22 mouse cellular contexts compared by ENCODE assay signal in genomic region chr12:78940081-78940480, GRCm38 (mm10). TPM values are rescaled to one million over a fixed set of nuclear protein-coding genes. Genes with fewer than 3 reads are reported as not detected.
A peak's percentile ranks its signal among the peaks of the same experiment; 100 is the strongest.
DNase-seq lines count a peak whose midpoint lies in the region; ATAC-seq and TF ChIP-seq lines count a peak whose summit lies in the region.
"Had no signal": no experiment of that assay in that cellular context is flagged by ENCODE, and none has a peak within 500 bp of the region (broad histone marks: within the 10 kb centered on the region; RNA-seq: fewer than 3 reads in every experiment).

No protein-coding gene starts in this region.

- no peak overlapping the region for H3K4me2 ChIP-seq in intestine, embryonic 16.5 days (ENCODE audit: low read depth, low read length)
- H3K4me2 ChIP-seq in intestine, postnatal 0 days (replicated peaks; ENCODE audit: low read depth), result no peak overlapping the region
- H3K4me2 ChIP-seq in neural tube, embryonic 15.5 days, result no peak overlapping the region
- H3K4me2 ChIP-seq: forebrain, embryonic 12.5 days; heart, embryonic 11.5 days; heart, embryonic 15.5 days; hindbrain, embryonic 14.5 days had no signal

- ATAC-seq in intestine, embryonic 16.5 days, result peak; percentile 18; the same call in 1 of the 2 replicates
- no peak for ATAC-seq in intestine, postnatal 0 days
- ATAC-seq in neural tube, embryonic 15.5 days (ENCODE audit: low FRiP score), result no peak
- ATAC-seq: forebrain, embryonic 16.5 days had no signal

- H3K4me1 ChIP-seq in intestine, embryonic 16.5 days (ENCODE audit: control insufficient read depth, insufficient read depth, low read length), result no peaks in the 10 kb centered on the region
- no peaks in the 10 kb centered on the region for H3K4me1 ChIP-seq in intestine, postnatal 0 days (replicated peaks; ENCODE audit: control insufficient read depth, insufficient read depth, low read length)
- H3K4me1 ChIP-seq in neural tube, embryonic 15.5 days, result no peaks in the 10 kb centered on the region
- H3K4me1 ChIP-seq: forebrain, embryonic 12.5 days had no signal

- H3K27ac ChIP-seq in intestine, embryonic 16.5 days (ENCODE audit: low read length), result no peak overlapping the region
- no peak overlapping the region for H3K27ac ChIP-seq in intestine, postnatal 0 days (ENCODE audit: low read depth, low read length)
- no peak overlapping the region for H3K27ac ChIP-seq in neural tube, embryonic 15.5 days (replicated peaks)
- H3K27ac ChIP-seq: forebrain, embryonic 12.5 days; heart, adult 2 months; heart, embryonic 15.5 days; hindbrain, embryonic 14.5 days had no signal

- TF ChIP-seq CTCF in intestine, postnatal 0 days (IDR thresholded peaks at IDR 0.05; ENCODE audit: low read depth), result no peak

- 83% methylated on average over 5 of the region's 5 CpGs for WGBS in intestine, embryonic 16.5 days
- WGBS in intestine, postnatal 0 days, result 80% methylated on average over 5 of the region's 5 CpGs
- WGBS in neural tube, embryonic 15.5 days, result 92% methylated on average over 5 of the region's 5 CpGs

- H3K36me3 ChIP-seq in intestine, embryonic 16.5 days (ENCODE audit: control insufficient read depth, insufficient read depth, low read length), result no peaks in the 10 kb centered on the region
- no peaks in the 10 kb centered on the region for H3K36me3 ChIP-seq in intestine, postnatal 0 days (ENCODE audit: control insufficient read depth, insufficient read depth)
- no peaks in the 10 kb centered on the region for H3K36me3 ChIP-seq in neural tube, embryonic 15.5 days
- H3K36me3 ChIP-seq: forebrain, embryonic 12.5 days; G1E; heart, embryonic 15.5 days had no signal

- no peak overlapping the region for H3K9ac ChIP-seq in intestine, embryonic 16.5 days (ENCODE audit: low read depth, low read length)
- H3K9ac ChIP-seq in intestine, postnatal 0 days (ENCODE audit: low read depth, low read length), result no peak overlapping the region
- H3K9ac ChIP-seq in neural tube, embryonic 15.5 days (replicated peaks), result no peak overlapping the region
- H3K9ac ChIP-seq: forebrain, embryonic 12.5 days; heart, embryonic 15.5 days; hindbrain, embryonic 14.5 days had no signal

- H3K4me3 ChIP-seq in intestine, embryonic 16.5 days (ENCODE audit: low read length), result no peak overlapping the region
- no peak overlapping the region for H3K4me3 ChIP-seq in intestine, postnatal 0 days (ENCODE audit: low read depth, low read length)
- no peak overlapping the region for H3K4me3 ChIP-seq in neural tube, embryonic 15.5 days (replicated peaks)
- H3K4me3 ChIP-seq: forebrain, embryonic 12.5 days; heart, adult 2 months; heart, embryonic 15.5 days had no signal

- no peaks in the 10 kb centered on the region for H3K27me3 ChIP-seq in intestine, embryonic 16.5 days (replicated peaks; ENCODE audit: control insufficient read depth, insufficient read depth, low read length)
- H3K27me3 ChIP-seq in intestine, postnatal 0 days (replicated peaks; ENCODE audit: control insufficient read depth, insufficient read depth, low read length), result no peaks in the 10 kb centered on the region
- no peaks in the 10 kb centered on the region for H3K27me3 ChIP-seq in neural tube, embryonic 15.5 days (replicated peaks)
- H3K27me3 ChIP-seq: forebrain, embryonic 12.5 days had no signal

- peak; percentile 10 for DNase-seq in CD4-positive helper T cell, adult 2 months (ENCODE audit: low read depth, low spot score)
- peak; percentile 62 for DNase-seq in fat pad, adult 2 months (ENCODE audit: extremely low read depth, low read depth, low spot score)
- no peak for DNase-seq in testis, postnatal 10 days (ENCODE audit: low spot score)
- no peak for DNase-seq in kidney, adult 11 months
- DNase-seq: adrenal gland, postnatal 14 days; B cell, adult 2 months; cerebellum, adult 11-12 months; cerebellum, adult 9-10 months; cerebellum, postnatal 25 days; gastrocnemius, postnatal 14 days; heart, adult 2 months; heart, postnatal 14 days; kidney, adult 18-20 months had no signal

- H3K9me3 ChIP-seq in intestine, embryonic 16.5 days (ENCODE audit: control insufficient read depth, low read length), result no peaks in the 10 kb centered on the region
- H3K9me3 ChIP-seq in intestine, postnatal 0 days (ENCODE audit: control insufficient read depth), result no peaks in the 10 kb centered on the region
- no peaks in the 10 kb centered on the region for H3K9me3 ChIP-seq in neural tube, embryonic 15.5 days (replicated peaks)
- H3K9me3 ChIP-seq: forebrain, embryonic 12.5 days; G1E; heart, embryonic 15.5 days had no signal

RNA-seq across cellular contexts. Expression of gene Plek2, which starts 33.3 kb away (rescaled TPM):
- polyA plus RNA-seq in intestine, embryonic 16.5 days (2015; fragmentation: Nextera tagmentation; extraction: Ambion mirVana), result 30.4 and 31.7 TPM in 2 replicates
- 21.5 and 23.5 TPM in 2 replicates for polyA plus RNA-seq in intestine, postnatal 0 days (2015; fragmentation: Nextera tagmentation; extraction: Ambion mirVana)
- 2.6 and 4.0 TPM in 2 replicates for polyA plus RNA-seq in neural tube, embryonic 15.5 days (2015; fragmentation: Nextera tagmentation; extraction: Ambion mirVana)
- polyA plus RNA-seq: G1E had no signal

Comparison
In these comparisons a context has a peak if more than half of its experiments do, and no peak if none do; other contexts are left out.
1. DNase-seq: peak in CD4-positive helper T cell, adult 2 months (single experiment) and fat pad, adult 2 months (single experiment); none in testis, postnatal 10 days (single experiment) and kidney, adult 11 months (single experiment).